In the genomic region with DNA sequence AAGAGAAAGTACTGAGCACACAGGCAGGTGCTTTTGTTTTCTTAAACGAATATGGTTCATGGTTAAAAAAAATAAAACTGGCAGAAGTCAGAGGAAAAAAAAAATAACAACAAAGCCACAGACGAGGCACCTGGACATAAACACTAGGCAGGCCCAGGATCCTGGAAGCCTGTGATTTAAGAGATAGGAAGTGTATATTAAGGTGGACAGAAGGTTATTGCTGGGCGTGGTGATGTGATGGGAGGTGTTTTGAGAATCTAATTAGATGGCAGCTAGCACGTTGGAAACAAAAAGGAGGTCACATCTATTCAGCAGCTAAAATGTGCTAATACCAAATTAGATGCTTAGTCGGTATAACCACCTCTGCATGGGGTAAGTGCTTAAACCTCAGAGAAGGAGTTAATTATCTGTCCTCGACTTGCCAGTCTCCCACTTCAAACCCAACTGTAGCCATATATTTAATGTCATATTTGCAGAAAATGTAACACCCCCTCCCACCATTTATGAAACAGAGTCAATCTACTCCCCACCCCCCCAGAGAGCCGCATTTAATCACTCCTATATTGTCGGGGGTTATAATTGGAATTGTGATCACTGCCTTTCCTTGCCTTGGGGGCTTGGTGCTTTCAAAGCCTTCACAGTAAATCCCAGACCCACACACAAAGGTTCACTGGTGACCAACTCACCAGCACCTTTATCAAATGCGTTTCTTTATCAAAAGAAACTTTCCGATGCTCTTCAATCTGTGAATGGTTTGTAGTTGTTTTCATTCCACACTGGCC, we compare ENCODE assay signal across 19 mouse cellular contexts.
A peak's percentile ranks its signal among the peaks of the same experiment; 100 is the strongest.
DNase-seq lines count a peak whose midpoint lies in the region; ATAC-seq and TF ChIP-seq lines count a peak whose summit lies in the region.
"Had no signal": no experiment of that assay in that cellular context is flagged by ENCODE, and none has a peak within 500 bp of the region (broad histone marks: within the 10 kb centered on the region; RNA-seq: fewer than 3 reads in every experiment).

No protein-coding gene starts in this region.

- no peaks in the 10 kb centered on the region for H3K27me3 ChIP-seq in forebrain, embryonic 11.5 days (ENCODE audit: control insufficient read depth, insufficient read depth, low read length)
- no peaks in the 10 kb centered on the region for H3K27me3 ChIP-seq in hindbrain, embryonic 14.5 days (ENCODE audit: control insufficient read depth, insufficient read depth, low read length)
- no peaks in the 10 kb centered on the region for H3K27me3 ChIP-seq in midbrain, postnatal 0 days (ENCODE audit: insufficient read depth, low read length)
- H3K27me3 ChIP-seq: embryonic facial prominence, embryonic 12.5 days; limb, embryonic 12.5 days; megakaryocyte, embryonic 14.5 days; stomach, embryonic 15.5 days had no signal

- ATAC-seq in forebrain, embryonic 11.5 days (replicated peaks; ENCODE audit: low FRiP score), result peak; percentile 83
- peak; percentile 58; the same call in 1 of the 2 replicates for ATAC-seq in hindbrain, embryonic 14.5 days (ENCODE audit: low FRiP score)
- no peak for ATAC-seq in midbrain, postnatal 0 days (ENCODE audit: low FRiP score)
- ATAC-seq: intestine, postnatal 0 days; lung, postnatal 0 days had no signal

- peaks cover 7% of the 10 kb centered on the region for H3K4me1 ChIP-seq in forebrain, embryonic 11.5 days (replicated peaks; ENCODE audit: control insufficient read depth, insufficient read depth, low read length)
- peaks cover 18% of the 10 kb centered on the region for H3K4me1 ChIP-seq in hindbrain, embryonic 14.5 days (replicated peaks; ENCODE audit: control insufficient read depth, insufficient read depth, low read length)
- H3K4me1 ChIP-seq in midbrain, postnatal 0 days (ENCODE audit: insufficient read depth, low read length), result no peaks in the 10 kb centered on the region
- H3K4me1 ChIP-seq: stomach, embryonic 15.5 days had no signal

- H3K4me2 ChIP-seq in forebrain, embryonic 11.5 days (ENCODE audit: low read depth, low read length, severe bottlenecking), result peak overlapping the region; percentile 29; the same call in 1 of the 2 replicates
- no peak overlapping the region for H3K4me2 ChIP-seq in hindbrain, embryonic 14.5 days (replicated peaks)
- H3K4me2 ChIP-seq in midbrain, postnatal 0 days (ENCODE audit: low read depth, low read length, poor library complexity, severe bottlenecking), result no peak overlapping the region
- H3K4me2 ChIP-seq: embryonic facial prominence, embryonic 12.5 days; stomach, embryonic 15.5 days had no signal

- DNase-seq in brain, embryonic 14.5 days (ENCODE audit: low read depth), result peak; percentile 81
- peak; percentile 64 for DNase-seq in forebrain, embryonic 11.5 days (ENCODE audit: low spot score)
- DNase-seq in hindbrain, embryonic 14.5 days (ENCODE audit: low spot score), result no peak
- DNase-seq in midbrain, postnatal 0 days (ENCODE audit: low spot score), result no peak
- DNase-seq in ovary, postnatal 36 days (ENCODE audit: low spot score), result no peak
- no peak for DNase-seq in left cerebral cortex, postnatal 14 days (ENCODE audit: low spot score in 2 of 2)
- DNase-seq in testis, postnatal 10 days (ENCODE audit: low spot score), result no peak
- DNase-seq: adrenal gland, postnatal 14 days; cerebellum, postnatal 14 days; kidney, postnatal 14 days; right cerebral cortex, adult 18-20 months; thymus, postnatal 14 days had no signal

- TF ChIP-seq POLR2A in brain, embryonic 14.5 days (IDR thresholded peaks at IDR 0.05; ENCODE audit: borderline replicate concordance, extremely low read depth, insufficient read depth, insufficient read length, poor library complexity, severe bottlenecking), result no peak

- TF ChIP-seq CTCF in brain, embryonic 14.5 days (IDR thresholded peaks at IDR 0.05; ENCODE audit: borderline replicate concordance, extremely low read depth, insufficient read depth, insufficient read length), result no peak
- TF ChIP-seq CTCF in midbrain, postnatal 0 days (IDR thresholded peaks at IDR 0.05), result no peak

- H3K36me3 ChIP-seq in forebrain, embryonic 11.5 days (ENCODE audit: control insufficient read depth, insufficient read depth, low read length), result no peaks in the 10 kb centered on the region
- H3K36me3 ChIP-seq in hindbrain, embryonic 14.5 days (replicated peaks; ENCODE audit: control insufficient read depth, insufficient read depth), result no peaks in the 10 kb centered on the region
- no peaks in the 10 kb centered on the region for H3K36me3 ChIP-seq in midbrain, postnatal 0 days (ENCODE audit: insufficient read depth, low read length)
- H3K36me3 ChIP-seq: embryonic facial prominence, embryonic 12.5 days; limb, embryonic 12.5 days; stomach, embryonic 15.5 days had no signal

- H3K4me3 ChIP-seq in forebrain, embryonic 11.5 days (ENCODE audit: low read depth, low read length), result no peak overlapping the region
- no peak overlapping the region for H3K4me3 ChIP-seq in hindbrain, embryonic 14.5 days (replicated peaks; ENCODE audit: low read length)
- H3K4me3 ChIP-seq in midbrain, postnatal 0 days (ENCODE audit: low read depth, low read length), result no peak overlapping the region
- H3K4me3 ChIP-seq: embryonic facial prominence, embryonic 12.5 days; limb, embryonic 12.5 days; megakaryocyte, embryonic 14.5 days; stomach, embryonic 15.5 days had no signal

- no peak overlapping the region for H3K9ac ChIP-seq in forebrain, embryonic 11.5 days (ENCODE audit: low read length)
- no peak overlapping the region for H3K9ac ChIP-seq in hindbrain, embryonic 14.5 days
- peak overlapping the region; percentile 24; the same call in 1 of the 2 replicates for H3K9ac ChIP-seq in midbrain, postnatal 0 days (replicated peaks; ENCODE audit: low read length, poor library complexity, severe bottlenecking)
- H3K9ac ChIP-seq: embryonic facial prominence, embryonic 12.5 days; limb, embryonic 12.5 days; liver, embryonic 14.5 days; stomach, embryonic 15.5 days had no signal

- intact Hi-C loops in left cerebral cortex, postnatal 14 days (cut with DNase I), result no loop called here

- H3K9me3 ChIP-seq in forebrain, embryonic 11.5 days (ENCODE audit: control insufficient read depth, low read length), result no peaks in the 10 kb centered on the region
- H3K9me3 ChIP-seq in hindbrain, embryonic 14.5 days (ENCODE audit: control insufficient read depth, low read length), result no peaks in the 10 kb centered on the region
- no peaks in the 10 kb centered on the region for H3K9me3 ChIP-seq in midbrain, postnatal 0 days (ENCODE audit: low read length)
- H3K9me3 ChIP-seq: embryonic facial prominence, embryonic 12.5 days; limb, embryonic 12.5 days; megakaryocyte, embryonic 14.5 days; stomach, embryonic 15.5 days had no signal

- 8% methylated on average over 10 of the region's 10 CpGs for WGBS in forebrain, embryonic 11.5 days
- 32% methylated on average over 10 of the region's 10 CpGs for WGBS in hindbrain, embryonic 14.5 days
- WGBS in midbrain, postnatal 0 days, result 25% methylated on average over 10 of the region's 10 CpGs

- H3K27ac ChIP-seq in forebrain, embryonic 11.5 days (ENCODE audit: low read depth, low read length), result no peak overlapping the region; the same call in 1 of the 2 replicates
- H3K27ac ChIP-seq in hindbrain, embryonic 14.5 days, result peak overlapping the region; percentile 27; the same call in 1 of the 2 replicates
- H3K27ac ChIP-seq in midbrain, postnatal 0 days (ENCODE audit: low read depth, low read length), result no peak overlapping the region
- H3K27ac ChIP-seq: embryonic facial prominence, embryonic 12.5 days; limb, embryonic 12.5 days; liver, embryonic 14.5 days; stomach, embryonic 15.5 days had no signal

Comparison
In these comparisons a context has a peak if more than half of its experiments do, and no peak if none do; other contexts are left out.
1. DNase-seq: peak in brain, embryonic 14.5 days (single experiment) and forebrain, embryonic 11.5 days (single experiment); none in hindbrain, embryonic 14.5 days (single experiment), midbrain, postnatal 0 days (single experiment), ovary, postnatal 36 days (single experiment), left cerebral cortex, postnatal 14 days (0 of 2) and testis, postnatal 10 days (single experiment).